Mouse (Mus musculus): ENCODE data around the gene Prrc2b.

GRCm38 (mm10) chr2:32248377-32249361 is 97.8 kb downstream of the Prrc2b start:
- TF ChIP-seq POLR2A (IDR thresholded peaks at IDR 0.05; ENCODE audit: insufficient read depth, low read depth, low read length) (no peak), CTCF (IDR thresholded peaks at IDR 0.05) (no peak)
